Mouse (Mus musculus) spleen, adult 12 weeks (tissue): ENCODE data around the gene Tmem216.
A peak's percentile ranks its signal among the peaks of the same experiment; 100 is the strongest.

Experiments
- DNase-seq: peaks from one replicate; pipeline ENCODE4 v3.0.0; 2022; ENCODE audit warnings: low spot score

The Tmem216 gene

GRCm38 (mm10) chr19:10555624-10556510 is at the start of gene Tmem216:
Gene Tmem216, minus strand, starts transcription at chr19:10556238.
- DNase-seq = peak; percentile 73

GRCm38 (mm10) chr19:10605293-10605900 is 49.4 kb upstream of the Tmem216 start, which contains the start of the genes Ddb1 and Tkfc:
Gene Ddb1, plus strand, starts transcription at chr19:10605327.
Gene Tkfc, minus strand, starts transcription at chr19:10605654.
- DNase-seq = peak; percentile 98

GRCm38 (mm10) chr19:10604534-10604933 is 48.5 kb upstream of the Tmem216 start:
- DNase-seq = no peak

GRCm38 (mm10) chr19:10603660-10604523 is 47.9 kb upstream of the Tmem216 start:
- no peak for DNase-seq

- peak; percentile 74 for DNase-seq
Observed at GRCm38 (mm10) chr19:10602787-10603186, 46.7 kb upstream of the Tmem216 start.

GRCm38 (mm10) chr19:10602247-10602769 is 46.3 kb upstream of the Tmem216 start:
- no peak for DNase-seq

GRCm38 (mm10) chr19:10599648-10600047 is 43.6 kb upstream of the Tmem216 start:
- no peak for DNase-seq

- no peak for DNase-seq
Observed at GRCm38 (mm10) chr19:10598188-10598587, 42.1 kb upstream of the Tmem216 start.

- no peak for DNase-seq
Observed at GRCm38 (mm10) chr19:10591659-10592377, 35.8 kb upstream of the Tmem216 start.

- no peak for DNase-seq
Observed at GRCm38 (mm10) chr19:10590301-10590700, 34.3 kb upstream of the Tmem216 start.

- no peak for DNase-seq
Observed at GRCm38 (mm10) chr19:10589127-10589857, 33.3 kb upstream of the Tmem216 start.

GRCm38 (mm10) chr19:10587231-10587630 is 31.2 kb upstream of the Tmem216 start:
- DNase-seq = no peak

- no peak for DNase-seq
Observed at GRCm38 (mm10) chr19:10585112-10585511, 29.1 kb upstream of the Tmem216 start.

GRCm38 (mm10) chr19:10583550-10584146 is 27.6 kb upstream of the Tmem216 start:
- no peak for DNase-seq

- no peak for DNase-seq
Observed at GRCm38 (mm10) chr19:10581984-10582383, 25.9 kb upstream of the Tmem216 start.

GRCm38 (mm10) chr19:10580761-10581160 is 24.7 kb upstream of the Tmem216 start:
- DNase-seq = no peak

- DNase-seq = no peak
Observed at GRCm38 (mm10) chr19:10580102-10580501, 24.1 kb upstream of the Tmem216 start.

GRCm38 (mm10) chr19:10576690-10577561 is 20.9 kb upstream of the Tmem216 start, which contains the start of the genes Cyb561a3 and Tmem138:
Gene Cyb561a3, plus strand, starts transcription at chr19:10577172.
Gene Tmem138, minus strand, starts transcription at chr19:10577362.
- DNase-seq = peak; percentile 89

GRCm38 (mm10) chr19:10569627-10570026 is 13.6 kb upstream of the Tmem216 start:
- no peak for DNase-seq
